Mouse (Mus musculus) lung, postnatal 0 days (tissue): ENCODE data around the gene Slc39a8.

Source experiments
- CTCF ChIP-seq: IDR thresholded peaks from 2 replicates; pipeline ENCODE4 v1.5.1; 2016; ENCODE audit warnings: antibody characterized with exemption, mild to moderate bottlenecking
- EP300 ChIP-seq: IDR thresholded peaks from 2 replicates; pipeline ENCODE4 v1.6.1; 2016; ENCODE audit warnings: antibody characterized with exemption, mild to moderate bottlenecking, control low read depth

- TF ChIP-seq EP300 (no peak), CTCF (no peak)
These were observed 34.4 kb downstream of the Slc39a8 start for GRCm38 (mm10) chr3:135859431-135859830.
